Mouse (Mus musculus) hindbrain, embryonic 15.5 days (tissue): ENCODE data around the gene Dyrk3. TPM values are rescaled to one million over a fixed set of nuclear protein-coding genes. Genes with fewer than 3 reads are reported as not detected.
"Not testable (repeated sequence)": the region's sequence is repeated elsewhere in the genome, so short reads cannot be mapped to it uniquely, and the experiment has no call there.

Experiments used
- ATAC-seq: fragments of 200-750 bp; cut with Nextera tagmentation; 2 replicates; pipeline ENCODE4 v1.8.0; 2017; ENCODE audit warnings: low read depth, moderate number of reproducible peaks, moderate TSS enrichment; ENCODE audit not compliant: low FRiP score
- H3K27ac ChIP-seq: fragments of 300-500 bp; sonication (generic); replicated peaks from 2 replicates; pipeline ENCODE4 v1.5.1; 2015; ENCODE audit warnings: mild to moderate bottlenecking, inconsistent platforms
- H3K27me3 ChIP-seq: fragments of 300-500 bp; sonication (generic); 2 replicates; pipeline ENCODE4 v1.6.1; 2015; ENCODE audit warnings: control low read depth, inconsistent platforms
- H3K36me3 ChIP-seq: fragments of 300-500 bp; sonication (generic); 2 replicates; pipeline ENCODE4 v1.6.1; 2015; ENCODE audit warnings: control low read depth, inconsistent platforms
- H3K4me1 ChIP-seq: fragments of 300-500 bp; sonication (generic); replicated peaks from 2 replicates; pipeline ENCODE4 v1.6.1; 2015; ENCODE audit warnings: control low read depth, inconsistent platforms
- H3K4me2 ChIP-seq: fragments of 300-500 bp; sonication (generic); 2 replicates; pipeline ENCODE4 v1.6.1; 2015; ENCODE audit warnings: moderate library complexity, mild to moderate bottlenecking, inconsistent platforms
- H3K4me3 ChIP-seq: fragments of 300-500 bp; sonication (generic); 2 replicates; pipeline ENCODE4 v1.5.1; 2015; ENCODE audit warnings: mild to moderate bottlenecking, inconsistent platforms
- H3K9ac ChIP-seq: fragments of 300-500 bp; sonication (generic); 2 replicates; pipeline ENCODE4 v1.6.1; 2015; ENCODE audit warnings: inconsistent platforms
- H3K9me3 ChIP-seq: fragments of 300-500 bp; sonication (generic); 2 replicates; pipeline ENCODE4 v1.6.1; 2016; ENCODE audit warnings: control low read depth, inconsistent platforms
- WGBS: fragments of 180-500 bp; shearing (Covaris S2); methylation state at CpG from one replicate; pipeline ENCODE4 v1.1.7; 2015; 5-methylcytosine and 5-hydroxymethylcytosine counted together
- polyA plus RNA-seq: library from polyadenylated mRNA; unstranded; fragments of >200 nt; fragmentation: Nextera tagmentation; extraction: Ambion mirVana; gene quantifications from 2 replicates; pipeline ENCODE4 v1.2.1, GENCODE M21; 2015

The Dyrk3 gene
- polyA plus RNA-seq, 1 experiment from 2014 or later = 15.9 TPM

- Histone ChIP-seq H3K4me3 (no peak overlapping the region), H3K9ac (no peak overlapping the region), H3K4me1 (no peaks in the 10 kb centered on the region), H3K9me3 (no peaks in the 10 kb centered on the region), H3K4me2 (no peak overlapping the region), H3K36me3 (peaks cover 59% of the 10 kb centered on the region), H3K27ac (no peak overlapping the region), H3K27me3 (no peaks in the 10 kb centered on the region)
- WGBS = 98% methylated on average over 8 of the region's 8 CpGs
- ATAC-seq = no peak
Observed at GRCm38 (mm10) chr1:131175819-131176218, 37.7 kb upstream of the Dyrk3 start.

GRCm38 (mm10) chr1:131175189-131175588, 37.0 kb upstream of the Dyrk3 start:
- no peaks in the 10 kb centered on the region for H3K27me3 ChIP-seq
- H3K27ac ChIP-seq = no peak overlapping the region
- H3K9me3 ChIP-seq = no peaks in the 10 kb centered on the region
- no peaks in the 10 kb centered on the region for H3K4me1 ChIP-seq
- H3K4me3 ChIP-seq = no peak overlapping the region
- peaks cover 66% of the 10 kb centered on the region for H3K36me3 ChIP-seq
- no peak overlapping the region for H3K9ac ChIP-seq
- H3K4me2 ChIP-seq = no peak overlapping the region
- 100% methylated on average over 1 of the region's 1 CpGs for WGBS
- no peak for ATAC-seq

- WGBS = 92% methylated on average over 12 of the region's 12 CpGs
- Histone ChIP-seq H3K9me3 (no peaks in the 10 kb centered on the region), H3K27ac (no peak overlapping the region), H3K27me3 (no peaks in the 10 kb centered on the region), H3K9ac (no peak overlapping the region), H3K4me3 (no peak overlapping the region), H3K4me2 (no peak overlapping the region), H3K36me3 (peaks cover 66% of the 10 kb centered on the region), H3K4me1 (no peaks in the 10 kb centered on the region)
- no peak for ATAC-seq
Observed at GRCm38 (mm10) chr1:131174299-131174861, 36.2 kb upstream of the Dyrk3 start.

- Histone ChIP-seq H3K9me3 (no peaks in the 10 kb centered on the region), H3K9ac (no peak overlapping the region), H3K36me3 (peaks cover 70% of the 10 kb centered on the region), H3K4me2 (no peak overlapping the region), H3K4me1 (no peaks in the 10 kb centered on the region), H3K27ac (no peak overlapping the region), H3K27me3 (no peaks in the 10 kb centered on the region), H3K4me3 (no peak overlapping the region)
- 86% methylated on average over 6 of the region's 6 CpGs for WGBS
- no peak for ATAC-seq
Observed at GRCm38 (mm10) chr1:131173809-131174208, 35.7 kb upstream of the Dyrk3 start.

GRCm38 (mm10) chr1:131173001-131173400, 34.9 kb upstream of the Dyrk3 start:
- Histone ChIP-seq H3K4me3 (no peak overlapping the region), H3K9ac (no peak overlapping the region), H3K4me2 (no peak overlapping the region), H3K9me3 (no peaks in the 10 kb centered on the region), H3K27me3 (no peaks in the 10 kb centered on the region), H3K36me3 (peaks cover 78% of the 10 kb centered on the region), H3K27ac (no peak overlapping the region), H3K4me1 (no peaks in the 10 kb centered on the region)
- WGBS = 95% methylated on average over 7 of the region's 7 CpGs
- ATAC-seq = no peak

GRCm38 (mm10) chr1:131167612-131168011, 29.5 kb upstream of the Dyrk3 start:
- Histone ChIP-seq H3K9me3 (no peaks in the 10 kb centered on the region), H3K9ac (no peak overlapping the region), H3K4me2 (no peak overlapping the region), H3K36me3 (peaks cover 90% of the 10 kb centered on the region), H3K4me1 (no peaks in the 10 kb centered on the region), H3K4me3 (no peak overlapping the region), H3K27me3 (no peaks in the 10 kb centered on the region), H3K27ac (no peak overlapping the region)
- 93% methylated on average over 10 of the region's 10 CpGs for WGBS
- ATAC-seq = no peak

- H3K27me3 ChIP-seq = no peaks in the 10 kb centered on the region
- H3K9me3 ChIP-seq = no peaks in the 10 kb centered on the region
- H3K4me3 ChIP-seq = no peak overlapping the region
- H3K36me3 ChIP-seq = peaks cover 80% of the 10 kb centered on the region
- no peak overlapping the region for H3K27ac ChIP-seq
- no peak overlapping the region for H3K9ac ChIP-seq
- WGBS = 93% methylated on average over 6 of the region's 6 CpGs
- H3K4me1 ChIP-seq = no peaks in the 10 kb centered on the region
- ATAC-seq = no peak
- H3K4me2 ChIP-seq = no peak overlapping the region
Observed at GRCm38 (mm10) chr1:131164427-131164826, 26.3 kb upstream of the Dyrk3 start.

- Histone ChIP-seq H3K4me2 (no peak overlapping the region), H3K4me1 (no peaks in the 10 kb centered on the region), H3K4me3 (no peak overlapping the region), H3K27me3 (no peaks in the 10 kb centered on the region), H3K27ac (no peak overlapping the region), H3K9me3 (no peaks in the 10 kb centered on the region), H3K36me3 (peaks cover 61% of the 10 kb centered on the region), H3K9ac (no peak overlapping the region)
- ATAC-seq = no peak
- WGBS = 90% methylated on average over 11 of the region's 11 CpGs
Observed at GRCm38 (mm10) chr1:131161091-131161490, 23.0 kb upstream of the Dyrk3 start.

- not testable (repeated sequence) for ATAC-seq, H3K27ac ChIP-seq, H3K4me3 ChIP-seq, H3K9me3 ChIP-seq, H3K4me2 ChIP-seq, H3K9ac ChIP-seq, H3K4me1 ChIP-seq, H3K27me3 ChIP-seq
- H3K36me3 ChIP-seq = peaks cover 49% of the 10 kb centered on the region
- 97% methylated on average over 3 of the region's 3 CpGs for WGBS
Observed at GRCm38 (mm10) chr1:131159573-131160327, 21.6 kb upstream of the Dyrk3 start.

- peaks cover 13% of the 10 kb centered on the region for H3K36me3 ChIP-seq
- H3K27me3 ChIP-seq = 0 out of 2 replicates have a peak, but pooled peaks cover 4% of the 10 kb centered on the region
- no peaks in the 10 kb centered on the region for H3K9me3 ChIP-seq
- no peak overlapping the region for H3K4me3 ChIP-seq
- no peak overlapping the region for H3K4me2 ChIP-seq
- H3K9ac ChIP-seq = no peak overlapping the region
- no peak for ATAC-seq
- WGBS = 60% methylated on average over 2 of the region's 2 CpGs
- H3K4me1 ChIP-seq = peaks cover 22% of the 10 kb centered on the region
- H3K27ac ChIP-seq = no peak overlapping the region
Observed at GRCm38 (mm10) chr1:131155456-131155855, 17.3 kb upstream of the Dyrk3 start.

- Histone ChIP-seq H3K36me3 (0 out of 2 replicates have a peak, but pooled peaks cover 3% of the 10 kb centered on the region), H3K9me3 (no peaks in the 10 kb centered on the region), H3K4me1 (peaks cover 22% of the 10 kb centered on the region), H3K9ac (peak within 1 kb of the TSS; percentile 72), H3K4me2 (peak within 1 kb of the TSS; percentile 84), H3K27me3 (0 out of 2 replicates have a peak, but pooled peaks cover 4% of the 10 kb centered on the region), H3K4me3 (peak within 1 kb of the TSS; percentile 75), H3K27ac (peak within 1 kb of the TSS; percentile 69)
- 2% methylated on average over 27 of the region's 27 CpGs for WGBS
- ATAC-seq = peak; percentile 99
Observed at GRCm38 (mm10) chr1:131153018-131153629, 15.0 kb upstream of the Dyrk3 start, which contains the start of gene Eif2d. Gene Eif2d, plus strand, starts transcription at chr1:131153181.

- peaks cover 12% of the 10 kb centered on the region for H3K4me1 ChIP-seq
- H3K4me2 ChIP-seq = no peak overlapping the region
- H3K27ac ChIP-seq = no peak overlapping the region
- no peak overlapping the region for H3K4me3 ChIP-seq
- 0 out of 2 replicates have a peak, but pooled peaks cover 4% of the 10 kb centered on the region for H3K27me3 ChIP-seq
- H3K9me3 ChIP-seq = no peaks in the 10 kb centered on the region
- 72% methylated on average over 1 of the region's 1 CpGs for WGBS
- ATAC-seq = no peak
- no peaks in the 10 kb centered on the region for H3K36me3 ChIP-seq
- no peak overlapping the region for H3K9ac ChIP-seq
Observed at GRCm38 (mm10) chr1:131149496-131149895, 11.4 kb upstream of the Dyrk3 start.
